Mouse (Mus musculus) T-cell, adult 66 days (primary cell): ENCODE results near the gene Cog3. TPM values are rescaled to one million over a fixed set of nuclear protein-coding genes. Genes with fewer than 3 reads are reported as not detected.

Source experiments
- total RNA-seq, 2 experiments: library from RNA; stranded (reverse); gene quantifications; 3 replicates in 1 of 2; 4 replicates in 1 of 2; pipeline ENCODE4 v1.2.4; 2023

Cog3 gene
- 10 to 100 TPM; 37.6 to 37.8 TPM for total RNA-seq

GRCm38 (mm10) chr14:75753991-75754817 is at the start of gene Cog3:
Gene Cog3 (minus strand): TSS chr14:75754517.

GRCm38 (mm10) chr14:75786868-75787793 is 32.8 kb upstream of the Cog3 start, which contains the start of gene Slc25a30:
Gene Slc25a30 (minus strand): TSS chr14:75787037.

Other genes with a start within 250 kb of the Cog3 start
- gene Spert, start 161.4 kb downstream of the Cog3 start, total RNA-seq = not detected
- not detected for gene Erich6b, start 112.3 kb downstream of the Cog3 start, total RNA-seq
- gene Slc25a30, start 32.5 kb upstream of the Cog3 start, total RNA-seq = 10 to 100 TPM; 54.8 to 58.9 TPM
- 1,000 to 10,000 TPM; 9,181 to 9,786 TPM for gene Tpt1, start 90.6 kb upstream of the Cog3 start, total RNA-seq
- not detected for gene Kctd4, start 200.5 kb upstream of the Cog3 start, total RNA-seq